Mouse (Mus musculus) common myeloid progenitor, adult 5-6 weeks (primary cell): ENCODE measurements at regions not wholly inside any gene's neighbourhood (a gene's known extent, or its start where the extent isn't known, plus 50 kb on each side); places are given as distances from the start of the nearest gene placed in this dataset.
A peak's percentile ranks its signal among the peaks of the same experiment; 100 is the strongest.

Source experiments
- ATAC-seq: replicated peaks from 2 replicates; pipeline ENCODE4 v1.8.0; 2016; ENCODE audit warnings: low read depth, mild to moderate bottlenecking, moderate TSS enrichment, inconsistent platforms; ENCODE audit not compliant: poor library complexity, severe bottlenecking

- no peak for ATAC-seq
Observed at GRCm38 (mm10) chr8:78001656-78002055, 211.4 kb upstream of the Ttc29 start.

- ATAC-seq = no peak
Observed at GRCm38 (mm10) chr8:78002071-78002470, 211.0 kb upstream of the Ttc29 start.

DNA sequence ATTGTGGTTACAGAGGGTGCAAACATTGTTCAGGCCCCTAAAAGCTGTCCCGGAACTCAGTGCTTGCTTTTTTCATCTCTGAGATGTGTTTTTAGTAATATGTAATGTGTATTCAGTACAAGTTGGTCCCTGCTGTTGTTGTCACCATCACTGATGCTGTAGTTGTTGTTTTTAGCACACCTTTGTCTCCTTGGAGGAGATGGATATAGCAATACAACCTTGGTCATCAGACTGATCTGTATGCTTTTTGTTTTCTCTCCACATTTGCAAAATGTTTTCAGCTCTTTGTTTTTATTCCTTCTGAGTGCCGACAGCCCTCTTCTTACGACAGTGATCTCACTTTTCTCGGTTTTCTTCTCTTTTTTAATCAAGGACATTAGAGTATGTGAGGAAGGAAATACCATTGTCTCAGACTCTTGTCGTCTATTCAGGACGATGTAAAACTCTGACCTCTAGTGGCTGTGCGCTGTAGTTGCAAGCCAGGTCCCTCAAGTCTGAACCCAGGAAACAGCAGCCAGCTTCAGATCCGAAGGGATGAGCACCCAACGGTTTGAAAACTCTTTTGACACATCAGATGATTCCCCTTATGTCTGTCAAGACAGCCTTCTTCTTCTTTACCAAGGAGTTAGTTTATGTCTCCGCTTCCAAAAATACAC, 209.1 kb upstream of the Ttc29 start:
- ATAC-seq = peak; percentile 93

DNA sequence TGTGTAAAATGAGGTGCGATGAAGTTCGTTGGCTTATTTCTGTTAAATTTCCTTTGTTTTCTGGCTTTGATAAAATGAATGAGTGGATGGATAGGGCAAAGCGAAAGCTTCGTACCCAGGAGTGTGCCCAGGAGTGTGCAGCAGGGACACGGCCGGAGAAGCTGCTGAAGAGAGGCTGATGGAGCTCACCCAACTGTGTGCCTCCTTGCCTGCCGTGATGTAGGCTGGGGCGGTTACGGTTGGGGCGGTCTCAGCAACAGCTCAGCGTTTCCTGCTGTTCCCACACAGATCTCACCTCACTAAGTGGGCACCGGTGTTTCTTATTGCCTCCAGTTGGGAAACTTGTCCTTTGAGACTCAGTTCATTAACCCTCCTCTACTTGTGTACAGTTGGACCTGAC, 208.2 kb upstream of the Ttc29 start:
- ATAC-seq = no peak

DNA sequence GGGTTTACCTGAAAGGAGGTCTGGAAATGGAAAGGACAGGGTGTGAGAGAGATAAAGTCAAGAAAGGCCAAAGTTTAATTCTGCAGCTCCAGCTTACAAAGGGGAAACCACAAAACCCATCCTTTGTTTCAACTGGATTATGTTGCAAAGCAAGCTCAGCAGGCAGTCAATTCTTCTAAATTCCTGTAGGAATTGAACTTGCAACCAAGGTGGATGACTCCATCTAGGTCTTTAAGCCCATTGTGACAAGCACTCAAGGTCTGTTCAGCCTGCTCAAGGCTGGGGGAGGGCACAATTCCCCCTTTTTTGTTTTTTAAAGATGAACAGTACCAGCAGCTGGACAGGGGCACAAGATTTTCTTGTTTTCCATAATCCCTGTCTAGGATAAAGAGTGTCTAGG, 200.0 kb upstream of the Ttc29 start:
- ATAC-seq = no peak

DNA sequence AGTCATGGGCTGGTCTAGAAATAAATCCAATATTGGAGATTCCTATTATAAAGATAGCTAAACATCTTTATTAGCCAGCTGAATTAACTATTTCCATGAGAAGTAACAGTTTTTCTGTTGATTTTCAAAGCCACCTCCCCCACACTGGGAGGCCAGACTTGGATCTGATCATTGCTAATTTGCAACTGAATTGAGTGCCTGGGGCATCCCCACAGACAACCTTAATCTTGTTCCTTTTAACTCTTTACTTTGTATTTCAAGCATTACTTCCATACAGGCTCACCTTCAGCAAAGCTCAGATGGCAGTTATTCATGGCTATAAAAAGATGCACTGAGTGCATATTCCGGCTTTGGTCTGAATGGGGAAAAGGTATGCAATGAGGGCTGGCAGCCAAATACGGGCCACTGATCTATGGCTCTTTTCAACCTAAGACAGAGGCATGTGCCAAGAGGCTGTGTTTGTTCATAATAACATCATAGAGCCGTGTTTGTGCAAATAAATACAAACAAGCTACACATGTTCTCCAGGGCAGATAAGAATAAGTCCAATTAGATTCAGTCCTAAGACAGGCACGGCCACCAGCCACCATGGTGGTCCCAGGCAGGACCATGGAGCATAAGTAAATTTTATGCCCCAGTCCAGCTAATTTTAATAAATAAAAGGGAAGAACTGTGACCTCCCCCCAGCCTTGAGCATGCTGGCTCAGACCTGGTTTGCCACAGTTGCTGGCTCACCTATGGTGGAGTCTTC, 194.5 kb upstream of the Ttc29 start:
- no peak for ATAC-seq

- no peak for ATAC-seq
Observed at GRCm38 (mm10) chr8:78021473-78021872, 191.6 kb upstream of the Ttc29 start.

DNA sequence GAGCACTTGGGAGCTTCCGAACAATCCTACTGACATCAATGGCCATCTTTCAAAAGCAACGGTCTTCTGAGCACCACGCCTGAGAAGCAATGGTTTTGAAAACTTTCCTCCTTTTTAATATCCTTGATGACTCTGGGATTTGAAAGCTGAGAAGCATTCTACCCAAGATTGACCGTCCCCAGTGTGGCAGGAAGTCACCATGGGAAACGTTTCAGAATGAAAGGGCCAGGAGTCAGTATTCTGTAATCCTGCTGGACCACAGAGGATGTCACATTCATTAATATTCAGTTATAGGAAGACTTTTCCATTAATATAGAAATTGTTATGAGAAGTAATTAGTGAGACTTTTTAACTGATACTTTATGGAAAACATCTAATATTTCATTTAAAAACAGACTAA, 190.1 kb upstream of the Ttc29 start:
- ATAC-seq = no peak

DNA sequence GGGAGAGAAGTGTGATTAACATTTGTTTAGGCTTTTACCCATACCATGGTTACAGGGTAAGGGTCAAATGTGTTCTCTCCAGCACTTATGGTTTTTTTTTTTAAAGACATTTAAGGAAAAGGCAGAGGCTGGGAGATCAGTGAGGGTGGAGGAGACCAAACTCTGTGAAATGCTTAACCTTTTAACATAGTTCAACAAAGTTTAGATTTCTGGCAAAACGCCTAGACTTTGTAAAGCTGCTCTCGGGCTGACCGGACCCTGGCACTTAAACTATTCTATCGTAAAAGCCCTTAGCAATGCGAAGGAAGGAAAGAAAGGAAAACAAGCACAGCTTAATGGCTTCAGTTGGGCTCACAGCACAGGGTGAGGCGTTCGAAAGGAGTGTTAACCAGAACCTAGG, 189.6 kb upstream of the Ttc29 start:
- ATAC-seq = no peak

- ATAC-seq = no peak
Observed at GRCm38 (mm10) chr8:78023936-78024335, 189.2 kb upstream of the Ttc29 start.

DNA sequence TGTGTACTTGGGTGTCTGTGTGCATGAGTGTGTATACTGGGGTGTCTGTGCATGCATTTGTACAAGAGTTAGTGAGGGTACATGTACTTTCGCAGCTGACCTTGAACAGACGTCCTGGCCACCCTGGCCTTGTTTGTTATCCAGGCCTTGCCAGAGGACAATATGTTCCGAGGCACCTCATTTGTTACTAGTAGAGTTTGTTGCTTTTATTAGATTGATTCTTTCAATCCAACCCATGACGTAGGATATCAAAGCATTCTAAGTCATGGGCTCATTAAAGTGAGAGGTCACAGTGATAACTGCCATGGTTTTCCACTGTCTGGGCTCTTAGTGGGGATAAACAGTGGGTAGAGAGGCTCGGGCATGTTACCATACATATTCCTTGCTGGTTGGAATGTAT, 188.1 kb upstream of the Ttc29 start:
- no peak for ATAC-seq

DNA sequence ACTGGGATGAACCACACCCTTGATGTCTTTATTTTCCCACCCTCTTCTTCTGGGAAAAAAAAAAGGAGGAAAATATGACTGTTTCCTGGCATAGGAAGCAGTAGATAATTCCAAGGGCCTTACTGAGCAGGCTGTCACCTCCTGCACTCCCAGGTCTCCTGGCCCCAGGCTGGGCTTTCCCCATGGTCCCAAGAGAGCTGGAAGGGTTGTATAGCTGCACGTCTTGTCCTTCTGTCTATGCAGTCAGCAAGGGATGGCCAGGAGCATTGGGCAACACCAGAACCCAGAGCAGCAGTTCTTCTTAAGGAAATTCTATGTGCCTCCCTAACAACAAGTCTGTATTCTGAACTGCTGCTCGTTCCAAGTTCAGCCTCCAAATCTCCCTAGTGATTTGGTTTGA, 185.7 kb upstream of the Ttc29 start:
- no peak for ATAC-seq

DNA sequence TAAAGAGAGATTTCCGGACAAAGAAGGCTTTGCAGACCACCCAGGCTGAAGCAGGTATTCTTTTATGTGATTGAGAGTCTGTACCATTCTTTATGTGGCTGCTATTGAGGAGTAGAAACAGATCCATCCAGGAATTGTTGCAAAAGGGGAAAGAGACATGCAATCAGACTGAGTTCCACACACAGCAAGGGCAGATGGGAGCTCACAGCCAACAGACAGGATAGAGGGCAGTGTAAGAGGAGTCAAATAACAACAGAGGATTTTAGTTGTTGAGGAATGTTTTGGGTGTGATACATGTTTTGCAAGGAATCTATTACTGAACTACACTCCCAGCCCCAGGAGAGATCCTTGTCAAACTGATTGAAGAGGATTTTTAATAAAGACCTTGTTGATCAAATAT, 184.2 kb upstream of the Ttc29 start:
- ATAC-seq = no peak

GRCm38 (mm10) chr8:78031811-78032210, 181.3 kb upstream of the Ttc29 start:
- no peak for ATAC-seq

GRCm38 (mm10) chr8:78034687-78035086, 178.4 kb upstream of the Ttc29 start:
- ATAC-seq = no peak

DNA sequence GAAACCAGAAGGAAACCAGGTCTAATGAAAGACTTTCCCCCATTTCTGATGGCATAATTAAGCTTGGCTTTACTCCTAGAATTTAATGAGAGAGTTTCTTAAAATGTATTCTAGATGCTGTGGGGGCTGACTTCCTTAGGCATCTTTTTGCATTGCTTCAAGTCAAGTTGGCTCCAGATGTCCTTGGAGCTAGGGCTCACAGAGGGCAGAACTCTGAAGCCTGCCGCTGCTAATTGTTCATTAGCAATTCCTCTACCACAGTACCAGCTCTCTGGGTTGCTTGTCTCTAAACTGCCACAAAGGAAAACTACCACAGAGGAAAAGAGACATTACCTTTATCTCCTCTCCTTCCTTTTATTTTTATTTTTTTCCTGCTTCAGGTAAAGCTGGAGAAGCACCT, 175.9 kb upstream of the Ttc29 start:
- ATAC-seq = no peak

- ATAC-seq = no peak
Observed at GRCm38 (mm10) chr8:78046691-78047090, 166.4 kb upstream of the Ttc29 start.

GRCm38 (mm10) chr8:78050768-78051167, 162.3 kb upstream of the Ttc29 start:
- no peak for ATAC-seq

- ATAC-seq = no peak
Observed at GRCm38 (mm10) chr8:78054435-78054834, 158.7 kb upstream of the Ttc29 start.

DNA sequence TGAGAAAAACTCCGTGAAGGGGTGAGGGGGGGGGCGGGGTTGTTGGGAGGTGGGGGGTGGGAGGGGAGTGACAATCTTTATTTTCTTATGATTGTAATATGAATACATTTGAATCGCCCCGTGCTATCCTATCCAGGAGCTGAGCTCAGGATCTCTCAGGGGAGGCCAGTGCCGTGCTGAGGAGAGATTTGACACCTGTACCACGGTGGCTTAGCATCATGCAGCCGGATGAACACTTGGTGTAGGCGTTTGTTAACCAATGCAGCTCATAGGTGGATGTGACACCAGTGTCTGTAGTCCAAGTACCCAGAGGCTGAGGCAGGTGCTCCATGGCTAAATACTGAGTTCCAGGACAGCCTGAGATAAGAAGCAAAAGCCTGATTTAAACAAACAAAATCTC, 158.2 kb upstream of the Ttc29 start:
- ATAC-seq = no peak

DNA sequence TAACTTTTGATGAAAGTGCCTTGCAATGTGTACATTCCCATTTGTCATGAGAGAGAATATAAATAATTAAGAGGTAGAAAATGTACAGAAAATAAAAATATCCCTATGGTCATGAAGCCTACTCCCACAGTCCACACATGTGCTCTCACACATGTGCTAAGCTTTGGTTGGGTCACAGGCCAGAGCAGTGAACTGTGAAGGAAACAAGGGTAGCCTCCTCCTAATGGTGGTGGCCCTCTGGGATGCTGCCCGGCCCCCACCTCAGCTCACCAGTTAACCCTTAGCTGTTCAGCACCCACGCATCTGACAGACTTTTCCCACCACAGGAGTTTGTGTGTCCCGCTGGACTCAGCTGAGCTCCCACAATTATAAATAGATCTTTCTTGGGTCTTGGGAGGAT, 157.6 kb upstream of the Ttc29 start:
- no peak for ATAC-seq

GRCm38 (mm10) chr8:78057357-78057756, 155.7 kb upstream of the Ttc29 start:
- ATAC-seq = no peak
